Mouse (Mus musculus): ENCODE results near the gene Trim11.
"Not testable (repeated sequence)": the region's sequence is repeated elsewhere in the genome, so short reads cannot be mapped to it uniquely, and the experiment has no call there.

The Trim11 gene

GRCm38 (mm10) chr11:58978027-58978705, at the start of gene Trim11:
Gene Trim11, plus strand, starts transcription at chr11:58978093.
- peak; percentile 72 for DNase-seq (ENCODE audit: low read depth)

- DNase-seq (ENCODE audit: low read depth), result no peak
Observed at GRCm38 (mm10) chr11:58929055-58929454, 48.8 kb upstream of the Trim11 start.

GRCm38 (mm10) chr11:58929641-58930040, 48.3 kb upstream of the Trim11 start:
- no peak for DNase-seq (ENCODE audit: low read depth)

GRCm38 (mm10) chr11:58930254-58930653, 47.6 kb upstream of the Trim11 start:
- DNase-seq (ENCODE audit: low read depth), result no peak

GRCm38 (mm10) chr11:58931576-58931975, 46.3 kb upstream of the Trim11 start:
- DNase-seq (ENCODE audit: low read depth), result peak; percentile 26

GRCm38 (mm10) chr11:58937909-58938308, 40.0 kb upstream of the Trim11 start:
- DNase-seq (ENCODE audit: low read depth), result peak; percentile 48

- peak; percentile 97 for DNase-seq (ENCODE audit: low read depth)
Observed at GRCm38 (mm10) chr11:58938322-58939087, 39.4 kb upstream of the Trim11 start, which contains the start of gene Rnf187. Gene Rnf187, minus strand, starts transcription at chr11:58938916.

GRCm38 (mm10) chr11:58939088-58939439, 38.8 kb upstream of the Trim11 start:
- DNase-seq (ENCODE audit: low read depth), result no peak

GRCm38 (mm10) chr11:58944136-58944535, 33.8 kb upstream of the Trim11 start:
- DNase-seq (ENCODE audit: low read depth), result no peak

- no peak for DNase-seq (ENCODE audit: low read depth)
Observed at GRCm38 (mm10) chr11:58947306-58947705, 30.6 kb upstream of the Trim11 start.

GRCm38 (mm10) chr11:58947798-58948528, 29.9 kb upstream of the Trim11 start:
- no peak for DNase-seq (ENCODE audit: low read depth)

GRCm38 (mm10) chr11:58948542-58949479, 29.1 kb upstream of the Trim11 start, which contains the start of gene Hist3h2ba:
Gene Hist3h2ba, plus strand, starts transcription at chr11:58948920.
- no peak for DNase-seq (ENCODE audit: low read depth)

GRCm38 (mm10) chr11:58949480-58950431, 28.1 kb upstream of the Trim11 start:
- DNase-seq (ENCODE audit: low read depth), result no peak

GRCm38 (mm10) chr11:58951210-58951609, 26.7 kb upstream of the Trim11 start:
- DNase-seq (ENCODE audit: low read depth), result no peak

GRCm38 (mm10) chr11:58953351-58954169, 24.3 kb upstream of the Trim11 start:
- DNase-seq (ENCODE audit: low read depth), result no peak

- DNase-seq (ENCODE audit: low read depth), result not testable (repeated sequence)
Observed at GRCm38 (mm10) chr11:58954170-58954419, 23.8 kb upstream of the Trim11 start.

- peak; percentile 92 for DNase-seq (ENCODE audit: low read depth)
Observed at GRCm38 (mm10) chr11:58954420-58955142, 23.3 kb upstream of the Trim11 start, which contains the start of the genes Hist3h2a and Trim17. Gene Hist3h2a, plus strand, starts transcription at chr11:58954685. Gene Trim17, plus strand, starts transcription at chr11:58954685.

GRCm38 (mm10) chr11:58955143-58955867, 22.6 kb upstream of the Trim11 start:
- DNase-seq (ENCODE audit: low read depth), result peak; percentile 49
